Mouse (Mus musculus): ENCODE measurements around the gene Il10rb.

Il10rb gene

GRCm38 (mm10) chr16:91450137-91451064, 44.4 kb downstream of the Il10rb start:
- DNase-seq (ENCODE audit: low spot score) = no peak

- no peak for DNase-seq (ENCODE audit: low spot score)
These were observed 46.0 kb downstream of the Il10rb start for GRCm38 (mm10) chr16:91451949-91452348.

- DNase-seq (ENCODE audit: low spot score) = no peak
These were observed 46.5 kb downstream of the Il10rb start for GRCm38 (mm10) chr16:91452363-91452896.

GRCm38 (mm10) chr16:91455868-91456267, 49.9 kb downstream of the Il10rb start:
- no peak for DNase-seq (ENCODE audit: low spot score)

DNA sequence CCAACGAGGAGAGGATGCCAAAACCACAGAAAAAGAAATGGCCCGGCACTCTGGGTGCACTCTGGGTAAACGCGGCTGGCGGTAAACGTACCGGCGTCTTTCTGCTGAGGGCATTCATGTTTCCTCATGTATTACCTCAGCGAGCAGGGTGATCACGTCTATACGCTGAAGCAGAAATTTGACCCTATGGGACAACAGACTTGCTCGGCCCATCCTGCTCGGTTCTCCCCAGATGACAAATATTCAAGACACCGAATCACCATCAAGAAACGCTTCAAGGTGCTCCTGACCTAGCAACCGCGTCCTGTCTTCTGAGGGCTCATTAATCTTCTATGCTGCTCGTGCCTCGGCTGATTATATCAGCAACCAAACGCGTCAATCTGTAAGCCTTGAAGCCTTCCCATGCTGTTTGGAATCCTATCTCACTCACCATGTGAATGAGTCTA, 52.4 kb downstream of the Il10rb start:
- no peak for DNase-seq (ENCODE audit: low spot score)

DNA sequence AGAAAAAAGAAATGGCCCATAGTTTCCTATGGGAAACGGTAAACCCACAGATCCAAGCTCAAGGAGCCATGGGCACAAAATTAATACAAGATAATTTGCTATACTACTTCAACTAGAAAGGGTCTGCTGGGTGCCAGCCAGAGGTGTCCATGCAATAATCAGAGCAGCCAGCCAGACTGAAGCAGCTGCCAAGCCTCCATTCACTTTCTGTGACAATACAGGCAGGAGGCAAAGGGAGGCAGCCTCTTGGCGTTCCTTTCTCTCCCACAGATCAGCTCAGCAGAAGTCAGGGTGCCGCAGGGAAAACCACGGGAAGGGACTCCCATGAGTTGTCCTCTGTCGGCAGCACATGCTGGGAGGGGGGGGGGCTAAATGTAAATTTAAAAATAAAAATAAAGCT, 53.0 kb downstream of the Il10rb start:
- no peak for DNase-seq (ENCODE audit: low spot score)

GRCm38 (mm10) chr16:91459396-91459795, 53.4 kb downstream of the Il10rb start:
- no peak for DNase-seq (ENCODE audit: low spot score)

DNA sequence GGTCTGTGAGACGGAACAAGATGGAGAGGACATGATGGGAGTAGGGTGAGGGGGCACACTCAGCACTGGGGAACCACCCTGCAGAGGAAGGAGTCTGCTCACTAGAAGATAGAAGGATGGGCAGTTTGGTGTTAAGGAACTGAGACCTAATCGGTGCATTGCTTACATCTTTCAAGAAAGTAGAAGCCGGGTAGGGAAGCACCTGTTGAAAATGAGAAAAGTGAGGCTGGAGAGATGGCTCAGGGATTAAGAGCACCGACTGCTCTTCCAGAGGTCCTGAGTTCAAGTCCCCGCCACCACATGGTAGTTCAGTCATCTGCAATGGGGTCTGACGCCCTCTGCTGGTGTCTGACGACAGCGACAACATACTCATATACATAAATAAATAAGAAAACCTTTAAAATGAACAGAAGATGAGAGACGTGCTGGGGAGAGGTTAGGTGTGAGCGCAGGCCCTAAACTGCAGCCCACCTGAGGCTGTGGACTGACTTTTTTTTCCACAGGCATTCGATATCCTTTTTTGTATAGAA, 53.9 kb downstream of the Il10rb start:
- DNase-seq (ENCODE audit: low spot score) = no peak

- DNase-seq (ENCODE audit: low spot score) = no peak
These were observed 55.2 kb downstream of the Il10rb start for GRCm38 (mm10) chr16:91461066-91461638.

DNA sequence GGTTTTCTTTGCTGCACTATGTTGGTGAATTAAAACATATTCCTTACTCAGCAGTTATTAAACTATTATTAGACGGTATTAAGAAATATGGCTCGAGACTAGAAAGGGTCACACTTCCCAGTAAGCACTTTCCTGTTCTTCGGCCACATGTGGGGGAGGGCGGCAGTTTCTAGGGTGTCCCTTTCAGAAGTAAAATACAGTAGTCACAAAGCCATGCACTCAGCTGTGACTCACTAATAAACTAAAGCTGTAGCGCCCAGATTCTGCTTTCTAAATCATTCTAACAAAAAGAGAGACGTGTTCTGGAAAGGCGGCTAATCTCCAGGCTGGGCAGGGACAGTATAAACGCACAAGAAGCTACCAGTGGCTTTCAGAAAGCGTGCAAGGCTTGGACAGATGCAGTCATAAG, 55.8 kb downstream of the Il10rb start:
- no peak for DNase-seq (ENCODE audit: low spot score)

DNA sequence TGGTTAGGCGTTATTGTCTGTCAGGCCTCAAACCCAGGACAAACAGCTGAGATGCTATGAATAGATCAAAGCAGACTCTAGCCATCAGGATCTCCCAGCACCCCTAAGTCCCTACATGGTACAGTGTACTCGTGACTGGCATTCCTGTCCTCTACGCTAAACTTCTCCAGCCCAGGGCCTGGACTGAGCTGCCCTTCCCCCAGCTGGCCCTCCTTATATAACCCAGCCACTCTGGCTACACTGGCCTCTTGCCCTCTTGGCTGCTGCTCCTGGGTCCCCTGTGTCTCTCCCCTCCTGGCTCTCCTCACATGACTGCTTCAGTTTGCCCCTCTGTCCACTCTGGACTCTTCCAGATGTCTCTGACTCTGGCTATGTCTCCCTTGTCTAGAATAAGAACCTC, 56.7 kb downstream of the Il10rb start:
- no peak for DNase-seq (ENCODE audit: low spot score)

DNA sequence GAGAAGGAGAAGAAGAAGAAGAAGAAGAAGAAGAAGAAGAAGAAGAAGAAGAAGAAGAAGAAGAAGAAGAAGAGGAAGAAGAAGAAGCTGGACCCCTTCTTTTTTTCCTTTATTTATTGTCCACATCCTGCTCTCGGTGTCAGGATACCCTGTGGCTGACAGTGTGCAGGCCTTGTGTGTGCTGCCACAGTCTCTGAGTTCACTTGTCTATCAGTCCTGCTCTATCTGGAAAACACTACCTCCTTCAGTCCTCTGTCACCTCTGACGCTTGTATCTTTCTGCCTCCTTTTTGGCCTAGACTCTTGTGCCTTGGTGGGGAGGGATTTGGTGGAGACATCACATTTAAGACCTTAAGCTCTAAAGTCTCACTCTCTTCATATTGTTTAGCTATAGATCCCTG, 57.4 kb downstream of the Il10rb start:
- DNase-seq (ENCODE audit: low spot score) = no peak

GRCm38 (mm10) chr16:91463836-91464400, 58.0 kb downstream of the Il10rb start:
- DNase-seq (ENCODE audit: low spot score) = no peak

DNA sequence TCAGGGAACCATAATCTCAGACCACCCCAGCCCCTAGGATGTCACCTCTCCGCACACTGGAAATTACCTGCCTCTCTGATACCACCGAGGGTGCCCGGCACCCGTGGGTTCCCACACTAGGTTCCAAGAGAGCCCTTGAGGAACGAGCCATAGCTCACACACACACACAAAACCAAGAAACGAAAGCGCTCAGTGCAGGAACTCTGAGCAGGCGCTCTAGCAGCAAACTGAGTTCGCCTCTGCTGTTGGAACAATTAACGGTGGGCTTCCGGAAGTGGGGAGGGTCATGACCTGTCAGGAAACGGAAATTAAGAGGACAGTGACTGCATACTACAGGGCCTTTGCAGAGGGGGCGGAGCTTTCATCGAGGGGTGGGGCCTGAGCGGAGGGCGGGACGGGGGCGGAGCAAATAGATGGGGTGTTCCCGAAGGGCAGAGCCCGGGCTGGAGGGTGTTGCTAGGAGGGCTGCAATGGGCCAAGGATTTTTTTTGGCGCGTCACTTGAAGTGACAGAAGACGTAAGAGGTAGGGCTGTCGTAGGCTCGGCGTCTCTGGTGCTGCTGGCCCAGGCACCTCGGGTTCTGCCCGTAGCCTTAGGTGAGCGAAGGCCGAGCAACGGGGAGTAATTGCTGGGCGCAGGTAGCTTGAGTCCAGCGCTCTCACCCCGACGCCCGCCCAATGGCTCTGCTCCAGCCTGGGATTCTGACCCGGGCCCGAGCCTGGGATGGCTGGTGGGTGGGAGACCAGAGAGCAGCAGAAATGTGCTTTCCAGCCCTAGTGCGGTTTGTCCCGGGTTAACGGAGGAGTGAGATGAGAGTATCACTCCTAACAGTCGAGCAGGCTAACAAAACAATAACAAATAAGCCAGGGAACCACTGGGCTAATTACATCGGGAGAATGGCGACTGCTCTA, 58.9 kb downstream of the Il10rb start:
- peak; percentile 96 for DNase-seq (ENCODE audit: low spot score)

- DNase-seq (ENCODE audit: low spot score) = no peak
These were observed 59.7 kb downstream of the Il10rb start for GRCm38 (mm10) chr16:91465505-91466240.

DNA sequence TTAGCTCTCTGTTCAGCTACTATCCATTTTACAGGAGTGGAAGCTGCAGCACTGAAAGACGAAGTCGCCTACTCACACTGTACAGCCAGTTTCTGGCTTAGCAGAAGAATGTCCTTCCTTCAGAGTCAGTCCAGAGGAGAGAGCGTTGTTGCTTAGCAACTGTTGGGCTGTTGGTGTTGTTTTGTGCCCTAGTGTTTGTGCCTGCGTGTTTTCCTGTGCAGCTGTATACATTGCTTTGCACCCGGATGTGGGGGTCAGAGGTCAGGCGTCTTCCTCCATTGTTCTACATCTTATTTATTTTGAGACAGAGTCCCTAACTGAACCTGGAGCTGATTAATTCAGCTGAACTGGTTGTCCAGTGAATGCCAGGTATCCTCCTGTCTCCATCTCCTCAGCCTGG, 60.6 kb downstream of the Il10rb start:
- no peak for DNase-seq (ENCODE audit: low spot score)

DNA sequence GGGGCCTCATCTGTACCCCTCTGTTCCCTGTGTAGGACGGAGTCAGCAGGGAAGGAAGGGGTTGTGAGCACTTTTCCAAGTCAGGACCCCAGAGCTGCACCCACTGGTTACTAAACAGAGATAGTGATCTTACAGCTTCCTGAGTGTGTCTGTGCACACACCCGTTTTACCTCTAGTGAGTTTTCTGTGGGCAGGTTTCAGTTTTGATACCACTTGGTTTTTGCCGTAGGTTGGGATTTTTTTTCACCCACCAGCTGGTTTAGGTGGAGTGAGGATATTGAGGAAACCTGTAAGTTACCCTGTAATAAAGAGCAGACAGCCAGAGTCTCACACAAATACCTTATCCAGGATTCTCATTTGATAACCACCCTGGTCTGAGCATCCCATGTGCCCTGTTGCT, 64.5 kb downstream of the Il10rb start:
- DNase-seq (ENCODE audit: low spot score) = no peak

DNA sequence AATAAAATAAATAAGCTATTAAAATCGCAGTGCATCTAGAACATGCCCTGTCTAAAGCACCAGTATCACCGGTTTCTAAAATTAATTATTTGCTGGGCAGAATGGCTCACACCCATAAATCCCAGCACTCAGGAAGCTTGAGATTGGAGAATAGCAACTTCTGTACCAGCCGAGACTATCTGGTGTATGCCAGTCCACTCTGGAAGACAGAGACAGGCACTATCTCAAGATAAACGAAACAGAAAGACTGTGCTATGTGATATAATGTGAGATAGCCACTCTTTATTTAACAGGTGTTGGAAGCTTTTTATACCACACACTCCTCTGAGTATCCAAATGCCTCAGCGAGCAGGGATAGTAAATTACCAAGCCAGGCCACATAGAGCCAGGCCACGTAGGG, 65.5 kb downstream of the Il10rb start:
- no peak for DNase-seq (ENCODE audit: low spot score)
